ENCODE assay signal across 12 mouse cellular contexts in the genomic region with DNA sequence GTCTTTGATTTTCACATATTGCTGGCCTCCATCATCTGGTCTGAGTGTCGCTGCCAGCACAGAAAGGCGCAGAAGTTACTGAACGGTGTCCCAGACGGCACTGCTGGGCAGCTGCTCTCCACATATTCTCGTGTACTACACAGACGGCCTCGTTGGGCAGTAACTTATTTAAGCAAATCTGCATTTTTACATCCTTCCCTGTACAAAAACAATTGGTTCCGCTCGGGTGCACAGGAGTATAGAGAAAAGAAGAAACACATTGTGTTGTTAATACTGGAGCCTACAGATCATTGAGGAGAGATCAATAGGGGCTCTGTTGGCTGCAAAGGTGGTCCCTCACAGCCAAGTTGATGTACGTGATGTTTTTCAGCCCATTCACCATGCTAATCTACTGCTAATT. TPM values are rescaled to one million over a fixed set of nuclear protein-coding genes. Genes with fewer than 3 reads are reported as not detected.
DNase-seq lines count a peak whose midpoint lies in the region; ATAC-seq and TF ChIP-seq lines count a peak whose summit lies in the region.
"Had no signal": no experiment of that assay in that cellular context is flagged by ENCODE, and none has a peak within 500 bp of the region (broad histone marks: within the 10 kb centered on the region; RNA-seq: fewer than 3 reads in every experiment).

No protein-coding gene starts in this region.

- DNase-seq in CH12.LX (ENCODE audit: extremely low read depth): no peak
- DNase-seq in R1 (ENCODE audit: low read depth, low spot score): peak; percentile 42
- peak; percentile 40 for DNase-seq in hindbrain, embryonic 10.5 days (ENCODE audit: low spot score)
- peak; percentile 67 for DNase-seq in midbrain, embryonic 14.5 days
- DNase-seq in natural killer cell, adult 2 months (ENCODE audit: low spot score in 2 of 2): no peak
- no peak for DNase-seq in spleen, postnatal 4 days (ENCODE audit: low spot score in 2 of 2)
- no peak for DNase-seq in gastrocnemius, postnatal 10 days
- DNase-seq: gastrocnemius, postnatal 14 days; kidney, adult 8-10 months; lung, embryonic 14.5 days; right cerebral cortex, postnatal 4 days; thymus, adult 18-20 months had no signal

- TF ChIP-seq EP300 in CH12.LX (IDR thresholded peaks at IDR 0.05; ENCODE audit: low read length): no peak

- no peaks in the 10 kb centered on the region for H3K4me1 ChIP-seq in CH12.LX (ENCODE audit: control insufficient read depth in 1 of 2, insufficient read depth in 2 of 2)
- H3K4me1 ChIP-seq in hindbrain, embryonic 10.5 days (replicated peaks): peaks cover 19% of the 10 kb centered on the region
- H3K4me1 ChIP-seq in midbrain, embryonic 14.5 days (ENCODE audit: control insufficient read depth, insufficient read depth, low read length): peaks cover 7% of the 10 kb centered on the region; the same call in 1 of the 2 replicates

- 37% methylated on average over 10 of the region's 10 CpGs for WGBS in hindbrain, embryonic 10.5 days
- 12% methylated on average over 10 of the region's 10 CpGs for WGBS in midbrain, embryonic 14.5 days

- no peak overlapping the region for H3K4me3 ChIP-seq in CH12.LX (replicated peaks in 1 of 3; ENCODE audit: low read depth in 2 of 3, low read length in 2 of 3, poor library complexity in 1 of 3)
- H3K4me3 ChIP-seq in hindbrain, embryonic 10.5 days: no peak overlapping the region
- no peak overlapping the region for H3K4me3 ChIP-seq in midbrain, embryonic 14.5 days (replicated peaks; ENCODE audit: low read depth, low read length)

- TF ChIP-seq CTCF in CH12.LX (conservative IDR thresholded peaks at IDR 0.05 in 1 of 2, IDR thresholded peaks at IDR 0.05 in 1 of 2; ENCODE audit: low read depth in 2 of 2, low read length in 2 of 2): no peak

- dilution Hi-C loops in CH12.LX (cut with MboI; ENCODE audit: extremely low pct_ligation_motif_present, extremely low pct_unique_long_range_greater_than_20kb, low sequenced_read_pairs): no loop called here

- H3K9me3 ChIP-seq in CH12.LX (replicated peaks; ENCODE audit: low read length): no peaks in the 10 kb centered on the region
- H3K9me3 ChIP-seq in hindbrain, embryonic 10.5 days: no peaks in the 10 kb centered on the region
- no peaks in the 10 kb centered on the region for H3K9me3 ChIP-seq in midbrain, embryonic 14.5 days (ENCODE audit: control insufficient read depth, low read length)

- ATAC-seq in midbrain, embryonic 14.5 days (ENCODE audit: low FRiP score, low TSS enrichment): peak; percentile 75; the same call in 1 of the 2 replicates

- no peak overlapping the region for H3K4me2 ChIP-seq in CH12.LX (ENCODE audit: insufficient read depth, low read depth, poor library complexity, severe bottlenecking)
- H3K4me2 ChIP-seq in midbrain, embryonic 14.5 days (ENCODE audit: low read length): no peak overlapping the region
- H3K4me2 ChIP-seq: lung, embryonic 14.5 days had no signal

- in situ Hi-C loops in CH12.LX (cut with MboI; ENCODE audit: low pct_ligation_motif_present, low pct_unique_long_range_greater_than_20kb, low sequenced_read_pairs): no loop called here

- no peak overlapping the region for H3K27ac ChIP-seq in CH12.LX (ENCODE audit: insufficient read depth, low read depth)
- H3K27ac ChIP-seq in hindbrain, embryonic 10.5 days: peak overlapping the region; percentile 19; the same call in 1 of the 2 replicates
- peak overlapping the region; percentile 57 for H3K27ac ChIP-seq in midbrain, embryonic 14.5 days (replicated peaks; ENCODE audit: low read depth, low read length)

- no peaks in the 10 kb centered on the region for H3K79me2 ChIP-seq in CH12.LX (replicated peaks; ENCODE audit: control insufficient read depth, extremely low read depth, insufficient read depth, poor library complexity, severe bottlenecking)

- no peaks in the 10 kb centered on the region for H3K36me3 ChIP-seq in CH12.LX (replicated peaks in 1 of 2; ENCODE audit: control insufficient read depth in 1 of 2, insufficient read depth in 1 of 2, low read length in 1 of 2)
- H3K36me3 ChIP-seq in hindbrain, embryonic 10.5 days: no peaks in the 10 kb centered on the region
- H3K36me3 ChIP-seq in midbrain, embryonic 14.5 days (ENCODE audit: control insufficient read depth, insufficient read depth, low read length): no peaks in the 10 kb centered on the region

- TF ChIP-seq RAD21 in CH12.LX (IDR thresholded peaks at IDR 0.05; ENCODE audit: low read depth, low read length): no peak

- no peak for TF ChIP-seq POLR2A in CH12.LX (IDR thresholded peaks at IDR 0.05; ENCODE audit: low read depth, low read length)

- H3K9ac ChIP-seq in CH12.LX (ENCODE audit: insufficient read depth, low read depth): no peak overlapping the region
- H3K9ac ChIP-seq in midbrain, embryonic 14.5 days (replicated peaks; ENCODE audit: low read length): no peak overlapping the region
- H3K9ac ChIP-seq: lung, embryonic 14.5 days had no signal

- H3K27me3 ChIP-seq in CH12.LX (replicated peaks): no peaks in the 10 kb centered on the region
- no peaks in the 10 kb centered on the region for H3K27me3 ChIP-seq in hindbrain, embryonic 10.5 days (ENCODE audit: insufficient read depth, poor library complexity, severe bottlenecking)
- no peaks in the 10 kb centered on the region for H3K27me3 ChIP-seq in midbrain, embryonic 14.5 days (ENCODE audit: control insufficient read depth, insufficient read depth, low read length)

TF ChIP-seq in CH12.LX, 34 proteins besides CTCF, POLR2A, EP300 and RAD21:
- TF ChIP-seq CHD1 (IDR thresholded peaks at IDR 0.05; ENCODE audit: low read depth, low read length) (no peak), PAX5 (IDR thresholded peaks at IDR 0.05; ENCODE audit: low read length) (peak; percentile 80; the same call in 1 of the 2 replicates)

RNA-seq across cellular contexts. Expression of gene Rasgef1b, which starts 58.4 kb away (rescaled TPM):
- total RNA-seq in CH12.LX (2012; rRNA removed) (0.17 and 0.21 TPM in 2 replicates), CH12.LX (2014; rRNA removed) (0.14 and 0.21 TPM in 2 replicates)
- 0.26 and 0.37 TPM in 2 replicates for polyA plus RNA-seq in CH12.LX (2012; ENCODE audit: insufficient read length, low read depth)
- 9.2 TPM in 2 replicates for polyA plus RNA-seq in hindbrain, embryonic 10.5 days (2016; fragmentation: Nextera tagmentation; extraction: Ambion mirVana)
- 59.5 and 75.6 TPM in 2 replicates for polyA plus RNA-seq in midbrain, embryonic 14.5 days (2014; fragmentation: Nextera tagmentation; extraction: Ambion mirVana)
- total RNA-seq in gastrocnemius, postnatal 10 days (2021): 1 to 10 TPM; 1.5 to 2.6 TPM

Comparison
In these comparisons a context has a peak if more than half of its experiments do, and no peak if none do; other contexts are left out.
1. DNase-seq: peak in R1 (single experiment), hindbrain, embryonic 10.5 days (single experiment) and midbrain, embryonic 14.5 days (single experiment); none in CH12.LX (single experiment), natural killer cell, adult 2 months (0 of 2), spleen, postnatal 4 days (0 of 2) and gastrocnemius, postnatal 10 days (single experiment).